Mouse (Mus musculus) induced T-regulatory cell, adult 2 months (primary cell): Measurements from ENCODE around the gene Olfr133.
"Not testable (repeated sequence)": the region's sequence is repeated elsewhere in the genome, so short reads cannot be mapped to it uniquely, and the experiment has no call there.

Experiments
- DNase-seq: peaks from one replicate; pipeline ENCODE4 v3.0.0-alpha.2; 2012; ENCODE audit warnings: low read depth

Olfr133 gene

GRCm38 (mm10) chr17:38144981-38145380 lies at the start of gene Olfr133:
Gene Olfr133, plus strand, starts transcription at chr17:38145281.
- DNase-seq: no peak

GRCm38 (mm10) chr17:38124199-38124598 lies 20.9 kb upstream of the Olfr133 start:
- DNase-seq: not testable (repeated sequence)

GRCm38 (mm10) chr17:38125371-38125770 lies 19.7 kb upstream of the Olfr133 start:
- not testable (repeated sequence) for DNase-seq

GRCm38 (mm10) chr17:38134426-38134825 lies 10.7 kb upstream of the Olfr133 start, which contains the start of gene Olfr132:
Gene Olfr132, minus strand, starts transcription at chr17:38134526.
- DNase-seq: no peak

- DNase-seq: no peak
These were observed 26.0 kb downstream of the Olfr133 start, which contains the start of gene Olfr134 for GRCm38 (mm10) chr17:38171088-38171487. Gene Olfr134, plus strand, starts transcription at chr17:38171388.
